Mouse (Mus musculus) heart, embryonic 14.5 days (tissue): Measurements from ENCODE around the gene Gsap. TPM values are rescaled to one million over a fixed set of nuclear protein-coding genes. Genes with fewer than 3 reads are reported as not detected.

Experiments
- ATAC-seq: fragments of 200-750 bp; cut with Nextera tagmentation; 2 replicates; pipeline ENCODE4 v1.8.0; 2017; ENCODE audit warnings: low read depth, moderate TSS enrichment; ENCODE audit not compliant: insufficient number of reproducible peaks, insufficient read depth, low FRiP score
- H3K27ac ChIP-seq, 2 experiments: fragments of 200-500 bp in 1 of 2; fragments of 300-500 bp in 1 of 2; sonication (generic) in 1 of 2; replicated peaks in 1 of 2; 2 replicates each; pipeline ENCODE4 v1.5.1; 2012 to 2014; ENCODE audit warnings: low read depth in 2 of 2, low read length in 2 of 2, control low read depth in 1 of 2, mild to moderate bottlenecking in 1 of 2, mixed read lengths in 1 of 2; ENCODE audit not compliant: control insufficient read depth in 1 of 2, insufficient read depth in 1 of 2
- H3K27me3 ChIP-seq: fragments of 300-500 bp; sonication (generic); 2 replicates; pipeline ENCODE4 v1.6.1; 2014; ENCODE audit warnings: mild to moderate bottlenecking, low read length, control low read depth; ENCODE audit not compliant: control insufficient read depth, insufficient read depth
- H3K36me3 ChIP-seq: fragments of 300-500 bp; sonication (generic); 2 replicates; pipeline ENCODE4 v1.6.1; 2014; ENCODE audit warnings: mild to moderate bottlenecking, control low read depth, low read length, mixed read lengths; ENCODE audit not compliant: control insufficient read depth, insufficient read depth
- H3K4me1 ChIP-seq, 2 experiments: fragments of 200-500 bp in 1 of 2; fragments of 300-500 bp in 1 of 2; sonication (generic) in 1 of 2; 2 replicates each; pipeline ENCODE4 v1.6.1; 2012 to 2014; ENCODE audit warnings: low read length in 2 of 2, control low read depth in 1 of 2, mixed read lengths in 1 of 2; ENCODE audit not compliant: control insufficient read depth in 2 of 2, insufficient read depth in 2 of 2
- H3K4me2 ChIP-seq: fragments of 300-500 bp; sonication (generic); 2 replicates; pipeline ENCODE4 v1.6.1; 2014; ENCODE audit warnings: mild to moderate bottlenecking, low read length
- H3K4me3 ChIP-seq, 2 experiments: fragments of 200-500 bp in 1 of 2; fragments of 300-500 bp in 1 of 2; sonication (generic) in 1 of 2; 2 replicates each; pipeline ENCODE4 v1.5.1; 2012 to 2014; ENCODE audit warnings: low read length in 2 of 2, mild to moderate bottlenecking in 2 of 2, control low read depth in 1 of 2, low read depth in 1 of 2, moderate library complexity in 1 of 2; ENCODE audit not compliant: control insufficient read depth in 1 of 2, insufficient read depth in 1 of 2
- H3K9ac ChIP-seq: fragments of 300-500 bp; sonication (generic); 2 replicates; pipeline ENCODE4 v1.6.1; 2014; ENCODE audit warnings: mild to moderate bottlenecking, low read length
- H3K9me3 ChIP-seq: fragments of 300-500 bp; sonication (generic); 2 replicates; pipeline ENCODE4 v1.6.1; 2016; ENCODE audit warnings: low read length, control low read depth; ENCODE audit not compliant: control insufficient read depth
- WGBS: fragments of 180-500 bp; shearing (Covaris S2); extraction: QIAGEN DNeasy Blood & Tissue Kit; methylation state at CpG from one replicate; pipeline ENCODE4 v1.1.7; 2014; 5-methylcytosine and 5-hydroxymethylcytosine counted together
- polyA plus RNA-seq: library from polyadenylated mRNA; unstranded; fragments of >200 nt; fragmentation: Nextera tagmentation; extraction: Ambion mirVana; gene quantifications from 2 replicates; pipeline ENCODE4 v1.2.1, GENCODE M21; 2014

Gene Gsap
- polyA plus RNA-seq, 1 experiment from 2014 or later: 2.3 TPM

DNA sequence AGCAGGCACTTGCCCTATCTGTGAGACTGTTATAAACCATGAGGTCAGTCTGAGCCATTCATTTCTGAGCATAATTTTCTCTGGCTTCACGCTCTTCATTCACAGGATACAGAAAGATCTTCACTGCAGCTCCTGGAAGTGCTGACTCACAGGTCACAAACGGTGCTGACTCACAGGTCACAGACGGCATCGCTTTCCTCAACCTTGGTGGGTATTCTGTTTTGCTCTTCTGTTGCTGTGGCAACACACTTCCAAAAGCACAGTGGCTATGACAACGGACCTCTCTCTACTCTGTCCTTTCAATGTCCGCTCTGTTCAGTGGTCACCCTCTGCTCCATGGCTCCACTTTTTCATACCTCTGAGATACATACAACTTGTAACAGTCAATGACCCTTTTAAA is 60.7 kb downstream of the Gsap start:
- Histone ChIP-seq H3K4me1 (no peaks in the 10 kb centered on the region), H3K4me3 (no peak overlapping the region), H3K9ac (no peak overlapping the region), H3K4me2 (no peak overlapping the region), H3K27ac (no peak overlapping the region), H3K27me3 (no peaks in the 10 kb centered on the region), H3K36me3 (no peaks in the 10 kb centered on the region), H3K9me3 (no peaks in the 10 kb centered on the region; the same call in 1 of the 2 replicates)
- 68% methylated on average over 6 of the region's 6 CpGs for WGBS
- no peak for ATAC-seq

DNA sequence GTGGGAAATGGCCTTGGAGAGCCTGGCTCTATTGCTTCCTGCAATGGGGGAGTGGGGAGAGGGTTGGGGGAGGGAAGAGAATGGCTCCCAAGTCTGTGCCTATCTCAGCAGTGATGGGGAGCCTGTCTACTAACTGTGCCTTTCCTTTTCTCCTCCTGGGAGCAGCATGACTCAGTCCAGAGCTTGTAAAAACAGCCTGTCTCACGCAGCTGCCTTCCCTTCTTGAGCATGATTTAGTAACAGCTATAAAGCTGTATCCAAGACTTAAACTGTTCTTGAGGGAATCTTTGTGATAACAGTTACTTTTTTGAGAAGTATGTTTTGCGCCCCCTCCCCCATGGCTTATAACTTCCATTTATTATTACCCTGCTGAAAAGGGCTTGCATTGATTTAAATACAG is 61.9 kb downstream of the Gsap start:
- no peak overlapping the region for H3K4me3 ChIP-seq
- H3K4me2 ChIP-seq: no peak overlapping the region
- no peaks in the 10 kb centered on the region for H3K36me3 ChIP-seq
- no peak overlapping the region for H3K9ac ChIP-seq
- no peaks in the 10 kb centered on the region for H3K4me1 ChIP-seq
- H3K27ac ChIP-seq: no peak overlapping the region
- 56% methylated on average over 2 of the region's 2 CpGs for WGBS
- no peak for ATAC-seq
- H3K9me3 ChIP-seq: no peaks in the 10 kb centered on the region
- no peaks in the 10 kb centered on the region for H3K27me3 ChIP-seq

DNA sequence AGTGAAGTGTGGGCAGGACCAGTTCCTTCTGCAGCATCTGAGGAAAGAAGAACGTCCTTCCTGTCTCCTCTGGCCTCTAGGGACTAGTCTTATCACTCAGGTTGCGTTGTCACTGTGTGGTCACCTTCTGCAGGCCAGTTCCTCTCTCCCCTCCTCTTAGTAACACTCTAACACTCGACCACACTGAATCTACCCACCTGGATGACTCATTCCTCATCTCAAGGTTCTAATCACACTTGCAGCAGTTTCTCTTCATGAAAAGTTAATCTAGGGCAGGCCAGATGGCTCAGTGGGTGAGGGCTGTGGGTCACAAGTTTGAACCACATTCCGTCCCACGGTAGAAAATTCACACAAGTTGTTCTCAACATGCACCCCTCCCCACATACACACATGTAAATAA is 62.8 kb downstream of the Gsap start:
- H3K4me3 ChIP-seq: no peak overlapping the region
- no peak for ATAC-seq
- no peaks in the 10 kb centered on the region for H3K4me1 ChIP-seq
- H3K9me3 ChIP-seq: no peaks in the 10 kb centered on the region
- H3K9ac ChIP-seq: no peak overlapping the region
- 54% methylated on average over 5 of the region's 5 CpGs for WGBS
- H3K36me3 ChIP-seq: no peaks in the 10 kb centered on the region
- H3K27ac ChIP-seq: no peak overlapping the region
- no peak overlapping the region for H3K4me2 ChIP-seq
- no peaks in the 10 kb centered on the region for H3K27me3 ChIP-seq

DNA sequence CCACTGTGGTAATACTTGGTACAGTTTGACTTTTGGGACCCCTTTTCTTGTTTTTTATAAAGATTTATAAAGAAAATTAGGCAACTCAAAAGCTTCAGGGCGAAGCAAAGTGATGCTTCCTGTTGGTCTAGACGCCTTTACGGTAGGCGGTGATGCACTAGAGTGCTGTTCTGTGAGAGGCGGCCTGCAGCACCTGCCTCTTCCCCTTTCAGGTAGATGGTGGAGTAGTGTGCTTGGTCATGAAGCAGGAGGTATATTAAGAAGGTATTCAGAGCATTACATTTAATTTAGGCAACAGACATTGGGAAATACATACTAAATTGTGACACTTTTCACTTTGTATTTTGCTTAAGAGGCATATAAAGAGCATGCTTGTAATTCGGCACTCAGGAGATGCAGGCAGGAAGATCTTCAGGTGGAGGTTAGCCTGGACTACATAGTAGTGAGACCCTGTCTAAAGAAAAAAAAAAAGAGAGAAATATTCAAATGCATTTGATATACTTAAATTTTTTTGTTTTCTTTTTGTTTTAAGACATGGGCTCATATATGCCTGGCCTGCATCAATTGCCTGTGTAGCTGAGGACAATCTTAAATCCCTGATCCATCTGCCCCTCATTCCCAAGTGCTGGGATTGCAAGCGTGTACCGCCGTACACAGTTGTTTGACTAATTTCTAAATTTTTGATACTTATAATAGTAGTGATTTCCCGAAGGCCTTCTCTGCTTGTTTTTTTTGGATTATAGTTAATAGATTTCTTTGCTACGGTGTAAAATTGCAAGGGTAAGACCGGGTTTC is 68.9 kb downstream of the Gsap start:
- no peaks in the 10 kb centered on the region for H3K4me1 ChIP-seq
- H3K4me3 ChIP-seq: no peak overlapping the region
- H3K36me3 ChIP-seq: no peaks in the 10 kb centered on the region
- H3K9me3 ChIP-seq: no peaks in the 10 kb centered on the region
- no peak overlapping the region for H3K4me2 ChIP-seq
- H3K27ac ChIP-seq: no peak overlapping the region
- ATAC-seq: no peak
- H3K9ac ChIP-seq: no peak overlapping the region
- 89% methylated on average over 12 of the region's 12 CpGs for WGBS
- H3K27me3 ChIP-seq: no peaks in the 10 kb centered on the region

DNA sequence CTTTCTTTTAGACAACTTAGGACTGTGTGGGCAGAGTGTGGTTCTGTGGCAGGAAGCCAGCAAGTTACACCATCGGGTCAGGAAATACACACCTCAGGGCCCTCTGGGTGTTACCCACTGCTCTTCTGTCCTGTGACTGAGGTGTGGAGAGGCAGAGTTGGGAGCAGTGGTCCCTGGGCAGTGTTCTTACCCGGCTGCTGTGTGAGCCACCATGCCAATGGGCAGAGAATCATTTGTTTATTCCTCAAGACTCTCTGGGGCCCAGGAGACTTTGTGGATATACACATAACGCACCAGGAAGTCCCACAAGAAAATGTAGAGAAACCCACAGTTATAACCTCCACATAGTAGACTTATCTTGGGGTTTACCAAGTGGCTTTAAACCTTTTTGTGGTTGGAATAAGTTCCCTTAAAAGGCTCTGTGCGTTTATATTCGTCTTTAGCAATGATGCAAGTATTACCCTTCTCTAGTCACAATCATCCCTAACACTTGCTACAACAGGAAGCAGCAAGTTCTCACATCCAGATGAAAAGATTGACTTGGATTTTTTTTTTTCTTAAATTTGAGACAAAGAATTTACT is 69.6 kb downstream of the Gsap start:
- ATAC-seq: no peak
- H3K27ac ChIP-seq: no peak overlapping the region
- H3K9me3 ChIP-seq: no peaks in the 10 kb centered on the region
- H3K4me3 ChIP-seq: no peak overlapping the region
- H3K4me2 ChIP-seq: no peak overlapping the region
- H3K36me3 ChIP-seq: no peaks in the 10 kb centered on the region
- H3K27me3 ChIP-seq: no peaks in the 10 kb centered on the region
- 75% methylated on average over 5 of the region's 5 CpGs for WGBS
- H3K4me1 ChIP-seq: no peaks in the 10 kb centered on the region
- no peak overlapping the region for H3K9ac ChIP-seq

DNA sequence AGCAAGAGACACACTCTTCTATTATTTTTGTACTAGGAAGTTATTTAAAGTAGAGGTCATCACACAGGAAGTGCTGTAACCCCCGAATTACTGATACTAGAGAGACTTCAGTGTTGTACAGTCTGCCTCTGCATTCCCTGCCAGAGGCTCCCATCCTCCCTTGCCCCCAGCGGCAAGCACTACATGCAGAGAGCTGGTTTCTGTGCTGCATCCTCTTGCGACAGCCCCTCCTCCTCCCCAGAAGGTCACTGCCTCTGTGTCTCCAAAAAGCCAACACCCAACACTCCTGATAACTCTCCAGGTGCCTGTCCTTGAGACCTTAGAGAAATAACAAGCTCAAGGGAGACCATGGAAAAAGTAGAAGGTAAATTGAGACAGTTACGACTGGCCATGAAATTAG is 71.1 kb downstream of the Gsap start:
- no peak for ATAC-seq
- Histone ChIP-seq H3K27me3 (no peaks in the 10 kb centered on the region), H3K27ac (no peak overlapping the region), H3K9me3 (no peaks in the 10 kb centered on the region), H3K4me1 (peaks cover 0 to 2% of the 10 kb centered on the region in 2 experiments; a peak in 1 of 4 replicates), H3K4me2 (no peak overlapping the region), H3K36me3 (no peaks in the 10 kb centered on the region), H3K9ac (no peak overlapping the region), H3K4me3 (no peak overlapping the region)
- WGBS: 47% methylated on average over 4 of the region's 4 CpGs

DNA sequence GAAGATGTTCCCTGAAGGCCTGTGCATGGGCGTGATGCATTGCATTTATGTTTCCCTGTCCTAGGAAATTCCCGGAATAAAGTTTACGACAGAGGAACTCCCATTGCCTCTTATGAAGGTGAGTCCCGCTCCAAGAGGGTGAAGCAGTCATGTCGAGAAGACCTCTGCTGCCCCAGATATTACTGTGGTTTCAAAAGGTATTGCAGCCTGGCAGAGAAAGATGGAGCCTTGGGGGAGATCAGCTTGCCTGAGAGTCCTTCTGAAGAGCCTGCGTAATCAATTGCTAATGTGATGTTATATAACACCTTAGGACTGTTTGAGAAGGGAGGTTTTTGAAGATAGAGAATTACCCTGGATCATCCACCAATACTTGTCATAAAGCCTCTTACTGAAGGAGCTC is 71.8 kb downstream of the Gsap start:
- no peak overlapping the region for H3K4me2 ChIP-seq
- H3K27ac ChIP-seq: no peak overlapping the region
- no peaks in the 10 kb centered on the region for H3K36me3 ChIP-seq
- ATAC-seq: no peak
- no peaks in the 10 kb centered on the region for H3K27me3 ChIP-seq
- H3K9me3 ChIP-seq: no peaks in the 10 kb centered on the region
- H3K4me1 ChIP-seq: peaks cover 0 to 2% of the 10 kb centered on the region in 2 experiments; a peak in 1 of 4 replicates
- no peak overlapping the region for H3K9ac ChIP-seq
- no peak overlapping the region for H3K4me3 ChIP-seq
- 66% methylated on average over 6 of the region's 6 CpGs for WGBS
